Mouse (Mus musculus): ENCODE data around the gene Tle4. TPM values are rescaled to one million over a fixed set of nuclear protein-coding genes. Genes with fewer than 3 reads are reported as not detected.

Tle4 gene
- polyA plus RNA-seq, 1 experiment from 2014 or later: 27.2 TPM

GRCm38 (mm10) chr19:14448586-14448985 is 149.3 kb downstream of the Tle4 start:
- H3K36me3 ChIP-seq: peaks cover 39% of the 10 kb centered on the region
- no peak overlapping the region for H3K27ac ChIP-seq
- ATAC-seq (ENCODE audit: insufficient number of reproducible peaks, insufficient read depth, low FRiP score, low TSS enrichment): no peak
- H3K9me3 ChIP-seq: no peaks in the 10 kb centered on the region
- no peak overlapping the region for H3K4me2 ChIP-seq (replicated peaks)
- H3K4me3 ChIP-seq: no peak overlapping the region
- no peak overlapping the region for H3K9ac ChIP-seq
- 88% methylated on average over 2 of the region's 2 CpGs for WGBS
- no peaks in the 10 kb centered on the region for H3K27me3 ChIP-seq
- H3K4me1 ChIP-seq: no peaks in the 10 kb centered on the region

- Histone ChIP-seq H3K4me2 (replicated peaks) (no peak overlapping the region), H3K9me3 (no peaks in the 10 kb centered on the region), H3K4me1 (no peaks in the 10 kb centered on the region), H3K36me3 (peaks cover 29% of the 10 kb centered on the region), H3K27me3 (no peaks in the 10 kb centered on the region), H3K9ac (no peak overlapping the region), H3K27ac (no peak overlapping the region), H3K4me3 (no peak overlapping the region)
- ATAC-seq (ENCODE audit: insufficient number of reproducible peaks, insufficient read depth, low FRiP score, low TSS enrichment): no peak
- 92% methylated on average over 1 of the region's 1 CpGs for WGBS
These were observed 150.4 kb downstream of the Tle4 start for GRCm38 (mm10) chr19:14447474-14447873.

GRCm38 (mm10) chr19:14441861-14442260 is 156.0 kb downstream of the Tle4 start:
- Histone ChIP-seq H3K4me1 (no peaks in the 10 kb centered on the region), H3K27me3 (no peaks in the 10 kb centered on the region), H3K27ac (no peak overlapping the region), H3K4me2 (replicated peaks) (no peak overlapping the region), H3K36me3 (peaks cover 4% of the 10 kb centered on the region; the same call in 1 of the 2 replicates), H3K9ac (no peak overlapping the region), H3K4me3 (no peak overlapping the region), H3K9me3 (no peaks in the 10 kb centered on the region)
- WGBS: 94% methylated on average over 5 of the region's 5 CpGs
- no peak for ATAC-seq (ENCODE audit: insufficient number of reproducible peaks, insufficient read depth, low FRiP score, low TSS enrichment)

DNA sequence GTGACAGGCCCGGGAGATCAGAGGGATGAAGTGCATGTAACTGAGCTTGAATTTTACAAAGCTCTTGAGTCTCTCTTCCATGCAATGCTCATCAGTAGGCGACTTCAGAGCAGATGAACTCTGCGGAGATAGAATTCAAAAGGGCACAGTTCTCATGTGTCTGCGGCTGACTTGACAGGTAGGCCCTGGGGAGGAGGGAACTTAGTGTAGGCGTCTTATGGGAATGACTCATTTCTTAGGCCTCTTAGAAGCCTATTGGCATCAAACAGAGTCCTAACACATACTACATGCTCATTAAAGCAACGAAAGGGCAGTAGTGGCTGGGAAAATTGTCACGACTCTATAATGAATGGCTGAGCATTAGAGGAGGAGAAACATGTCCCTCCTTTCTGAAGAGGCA is 160.6 kb downstream of the Tle4 start:
- Histone ChIP-seq H3K9ac (no peak overlapping the region), H3K4me2 (replicated peaks) (no peak overlapping the region), H3K4me1 (no peaks in the 10 kb centered on the region), H3K36me3 (no peaks in the 10 kb centered on the region), H3K4me3 (no peak overlapping the region), H3K27me3 (no peaks in the 10 kb centered on the region), H3K27ac (no peak overlapping the region), H3K9me3 (no peaks in the 10 kb centered on the region)
- WGBS: 79% methylated on average over 7 of the region's 7 CpGs
- no peak for ATAC-seq (ENCODE audit: insufficient number of reproducible peaks, insufficient read depth, low FRiP score, low TSS enrichment)

- Histone ChIP-seq H3K9ac (no peak overlapping the region), H3K4me2 (replicated peaks) (no peak overlapping the region), H3K36me3 (no peaks in the 10 kb centered on the region), H3K9me3 (no peaks in the 10 kb centered on the region), H3K4me3 (no peak overlapping the region), H3K27ac (no peak overlapping the region), H3K27me3 (no peaks in the 10 kb centered on the region), H3K4me1 (no peaks in the 10 kb centered on the region)
- ATAC-seq (ENCODE audit: insufficient number of reproducible peaks, insufficient read depth, low FRiP score, low TSS enrichment): no peak
- WGBS: 72% methylated on average over 2 of the region's 2 CpGs
These were observed 161.3 kb downstream of the Tle4 start for GRCm38 (mm10) chr19:14436567-14436966.

DNA sequence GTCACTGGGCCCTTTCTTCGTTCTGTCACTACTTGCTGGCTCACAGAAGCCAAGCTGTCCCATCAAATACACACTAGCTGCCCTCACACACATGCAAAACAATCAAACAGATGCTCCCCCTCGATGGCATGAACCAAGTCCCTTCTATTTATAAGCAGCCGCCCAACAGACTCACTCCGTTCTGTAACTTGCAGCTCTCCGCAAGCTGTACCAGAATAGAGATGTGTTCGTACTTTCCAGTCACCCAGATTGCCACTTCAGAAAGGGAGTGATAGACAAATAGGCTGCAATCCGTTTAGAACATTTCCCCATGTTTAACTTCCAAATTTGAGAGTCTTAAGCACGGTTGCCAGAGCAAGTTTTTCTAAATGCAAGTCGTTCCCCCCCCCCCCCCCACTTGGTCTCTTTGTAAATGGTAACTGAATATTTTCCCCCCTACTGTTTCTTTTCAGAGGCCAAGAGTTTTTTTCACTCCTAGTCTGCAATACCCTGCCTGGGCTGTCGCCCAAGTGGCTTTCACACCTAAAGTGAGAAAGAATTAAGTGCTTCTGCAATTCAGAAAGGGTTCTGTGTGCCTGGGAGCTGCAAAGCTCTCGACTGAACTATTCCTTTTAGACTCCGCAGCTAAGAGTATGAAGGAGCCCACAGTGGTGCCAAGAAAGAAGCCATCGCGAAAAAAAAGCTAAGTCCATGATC is 162.0 kb downstream of the Tle4 start:
- Histone ChIP-seq H3K4me2 (replicated peaks) (no peak overlapping the region), H3K4me1 (no peaks in the 10 kb centered on the region), H3K9me3 (no peaks in the 10 kb centered on the region), H3K36me3 (no peaks in the 10 kb centered on the region), H3K27me3 (no peaks in the 10 kb centered on the region), H3K4me3 (no peak overlapping the region), H3K27ac (no peak overlapping the region), H3K9ac (no peak overlapping the region)
- no peak for ATAC-seq (ENCODE audit: insufficient number of reproducible peaks, insufficient read depth, low FRiP score, low TSS enrichment)
- 50% methylated on average over 14 of the region's 14 CpGs for WGBS

DNA sequence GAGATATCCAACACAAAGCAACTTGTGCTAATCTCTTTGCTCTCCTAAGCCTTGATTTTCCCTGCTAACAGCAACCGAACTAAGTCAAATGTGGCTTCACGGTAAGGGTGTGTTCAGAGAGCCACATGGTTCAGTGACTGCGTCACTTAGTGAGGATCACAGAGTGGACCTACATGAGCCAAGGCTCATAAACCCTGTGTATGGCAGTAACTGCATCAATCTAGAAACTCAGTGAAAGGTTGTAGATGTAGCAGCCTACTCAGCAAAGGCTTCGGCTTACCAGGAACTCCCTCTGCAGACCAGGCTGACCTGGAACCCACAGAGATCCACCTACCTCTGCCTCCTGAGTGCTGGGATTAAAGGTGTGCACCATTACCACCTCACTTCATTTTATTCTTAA is 164.0 kb downstream of the Tle4 start:
- no peak overlapping the region for H3K4me2 ChIP-seq (replicated peaks)
- H3K4me3 ChIP-seq: no peak overlapping the region
- H3K4me1 ChIP-seq: no peaks in the 10 kb centered on the region
- ATAC-seq (ENCODE audit: insufficient number of reproducible peaks, insufficient read depth, low FRiP score, low TSS enrichment): no peak
- H3K36me3 ChIP-seq: no peaks in the 10 kb centered on the region
- no peak overlapping the region for H3K9ac ChIP-seq
- H3K27ac ChIP-seq: no peak overlapping the region
- no peaks in the 10 kb centered on the region for H3K9me3 ChIP-seq
- H3K27me3 ChIP-seq: no peaks in the 10 kb centered on the region
- WGBS: 93% methylated on average over 4 of the region's 4 CpGs

- Histone ChIP-seq H3K4me1 (no peaks in the 10 kb centered on the region), H3K27me3 (no peaks in the 10 kb centered on the region), H3K36me3 (no peaks in the 10 kb centered on the region), H3K9me3 (no peaks in the 10 kb centered on the region), H3K27ac (no peak overlapping the region), H3K9ac (no peak overlapping the region), H3K4me3 (no peak overlapping the region), H3K4me2 (replicated peaks) (no peak overlapping the region)
- 91% methylated on average over 7 of the region's 7 CpGs for WGBS
- ATAC-seq (ENCODE audit: insufficient number of reproducible peaks, insufficient read depth, low FRiP score, low TSS enrichment): no peak
These were observed 165.4 kb downstream of the Tle4 start for GRCm38 (mm10) chr19:14432436-14432835.

DNA sequence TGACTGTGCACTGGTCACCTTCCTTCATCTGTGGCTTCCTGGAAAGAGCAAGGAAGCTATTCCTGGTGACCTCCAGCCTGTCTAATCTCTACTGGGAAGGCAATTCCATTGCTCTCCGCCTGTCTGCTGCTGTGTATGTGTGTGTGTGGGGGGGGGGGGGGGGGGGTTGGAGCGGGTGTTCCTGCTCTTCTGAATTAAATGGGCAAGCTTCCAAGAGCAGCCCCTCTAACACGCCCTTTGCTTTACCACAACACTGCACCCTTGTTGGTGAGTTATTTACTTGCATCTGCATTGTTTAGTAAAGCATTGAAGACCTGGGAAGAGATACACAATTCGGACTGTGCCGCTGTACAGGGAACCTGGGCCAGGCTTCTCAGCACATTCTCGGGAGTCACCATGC is 170.9 kb downstream of the Tle4 start:
- Histone ChIP-seq H3K27ac (no peak overlapping the region), H3K4me1 (no peaks in the 10 kb centered on the region), H3K9me3 (no peaks in the 10 kb centered on the region), H3K9ac (no peak overlapping the region), H3K27me3 (no peaks in the 10 kb centered on the region), H3K4me3 (no peak overlapping the region), H3K4me2 (replicated peaks) (no peak overlapping the region), H3K36me3 (no peaks in the 10 kb centered on the region)
- ATAC-seq (ENCODE audit: insufficient number of reproducible peaks, insufficient read depth, low FRiP score, low TSS enrichment): no peak
- 70% methylated on average over 5 of the region's 6 CpGs for WGBS

DNA sequence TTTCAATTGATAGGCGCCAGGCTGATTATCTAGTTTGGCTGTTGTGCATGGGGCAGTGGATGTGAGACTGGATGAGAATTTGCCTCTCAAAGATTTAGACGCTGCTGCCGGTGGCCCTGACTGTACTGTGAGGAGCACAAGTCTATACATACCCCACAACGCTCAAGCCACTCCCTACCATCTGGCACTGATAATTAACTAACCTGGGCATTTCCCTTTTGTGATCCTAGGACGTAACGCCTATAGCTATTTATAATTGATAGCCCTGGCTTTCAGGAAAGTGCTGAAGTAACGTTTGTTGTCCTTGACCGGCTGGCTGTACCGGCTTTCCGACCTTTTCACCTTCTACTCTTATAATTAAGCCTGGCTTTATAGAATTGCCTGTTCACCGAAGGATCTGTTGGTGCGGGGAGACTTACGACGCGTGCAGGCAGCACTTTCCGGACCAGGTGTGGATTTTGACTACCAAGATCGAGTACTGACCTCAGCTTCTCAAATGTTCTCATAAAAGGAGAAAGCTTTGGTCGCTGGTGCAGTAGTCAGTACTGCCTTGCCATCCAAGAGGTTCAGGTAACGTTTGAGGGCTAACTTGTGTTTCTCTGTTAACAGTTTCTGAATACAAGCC is 171.5 kb downstream of the Tle4 start:
- ATAC-seq (ENCODE audit: insufficient number of reproducible peaks, insufficient read depth, low FRiP score, low TSS enrichment): no peak
- H3K4me1 ChIP-seq: no peaks in the 10 kb centered on the region
- no peak overlapping the region for H3K4me2 ChIP-seq (replicated peaks)
- 38% methylated on average over 19 of the region's 19 CpGs for WGBS
- H3K4me3 ChIP-seq: no peak overlapping the region
- H3K27ac ChIP-seq: no peak overlapping the region
- H3K27me3 ChIP-seq: no peaks in the 10 kb centered on the region
- H3K36me3 ChIP-seq: no peaks in the 10 kb centered on the region
- H3K9ac ChIP-seq: no peak overlapping the region
- no peaks in the 10 kb centered on the region for H3K9me3 ChIP-seq

DNA sequence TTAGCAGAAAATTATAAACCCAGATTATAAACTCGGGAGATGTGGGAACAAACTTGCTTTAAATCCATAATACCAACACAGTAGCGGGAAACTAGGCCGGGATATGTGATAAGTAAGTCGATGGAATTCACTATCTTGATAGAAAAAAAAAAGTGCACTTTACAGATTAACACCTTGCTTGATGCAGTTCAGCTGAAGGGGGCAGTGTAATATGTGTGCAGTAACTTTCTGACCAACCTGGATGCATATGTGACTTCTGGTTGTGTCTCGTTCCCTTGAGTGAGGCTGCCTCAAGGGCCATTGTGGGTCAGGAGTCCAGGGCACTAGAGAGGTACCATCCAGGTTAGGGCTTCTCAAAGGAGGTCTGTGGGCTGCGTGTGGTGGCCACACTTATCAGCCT is 172.7 kb downstream of the Tle4 start:
- no peaks in the 10 kb centered on the region for H3K4me1 ChIP-seq
- no peak for ATAC-seq (ENCODE audit: insufficient number of reproducible peaks, insufficient read depth, low FRiP score, low TSS enrichment)
- H3K9me3 ChIP-seq: no peaks in the 10 kb centered on the region
- no peaks in the 10 kb centered on the region for H3K36me3 ChIP-seq
- H3K27ac ChIP-seq: no peak overlapping the region
- no peak overlapping the region for H3K9ac ChIP-seq
- H3K4me3 ChIP-seq: no peak overlapping the region
- H3K27me3 ChIP-seq: no peaks in the 10 kb centered on the region
- H3K4me2 ChIP-seq (replicated peaks): no peak overlapping the region
- 82% methylated on average over 6 of the region's 6 CpGs for WGBS

DNA sequence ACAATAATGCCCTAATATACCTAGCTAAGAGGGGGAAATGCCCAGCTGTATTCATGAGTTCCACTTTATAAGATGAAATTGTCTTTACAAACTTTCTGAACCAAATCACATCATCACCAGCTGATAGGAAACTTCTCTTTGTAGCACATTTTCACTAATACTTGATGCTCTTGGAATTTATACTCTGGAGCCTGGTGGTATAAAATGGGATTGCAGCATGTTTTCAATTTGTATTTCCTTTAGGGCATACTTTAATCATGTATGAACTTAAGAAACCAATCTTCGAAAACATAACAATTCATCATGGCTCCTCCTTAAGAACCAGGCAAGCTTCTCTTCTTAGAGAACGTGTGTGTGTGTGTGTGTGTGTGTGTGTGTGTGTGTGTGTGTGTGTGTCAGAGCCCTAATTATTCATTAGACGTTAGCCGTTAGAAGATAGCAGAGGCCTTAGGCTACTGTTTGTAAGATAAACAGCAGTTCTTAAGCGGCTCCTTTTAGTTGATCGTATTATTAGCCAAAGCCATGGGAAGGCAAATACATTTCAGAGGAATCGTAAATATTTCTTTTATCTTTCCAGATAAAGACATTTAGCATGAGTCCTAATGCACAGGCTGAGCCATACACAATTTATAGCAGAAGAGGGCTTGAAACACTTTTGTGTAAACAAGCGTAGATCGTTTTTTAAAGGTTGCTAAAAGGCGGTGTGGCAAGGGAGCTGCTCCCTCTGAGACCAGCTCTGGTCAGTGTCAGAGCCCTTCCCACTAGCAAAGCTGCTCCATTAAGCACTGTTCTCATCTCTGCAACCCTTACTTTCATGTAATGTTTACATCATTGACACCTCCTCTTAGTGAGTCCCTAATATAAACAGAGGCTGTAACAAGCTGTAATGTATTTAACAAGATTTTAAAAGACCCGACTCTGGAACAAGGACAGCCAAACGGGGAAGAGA is 173.6 kb downstream of the Tle4 start:
- no peaks in the 10 kb centered on the region for H3K27me3 ChIP-seq
- H3K4me1 ChIP-seq: no peaks in the 10 kb centered on the region
- no peak overlapping the region for H3K4me3 ChIP-seq
- H3K36me3 ChIP-seq: no peaks in the 10 kb centered on the region
- H3K4me2 ChIP-seq (replicated peaks): no peak overlapping the region
- no peak for ATAC-seq (ENCODE audit: insufficient number of reproducible peaks, insufficient read depth, low FRiP score, low TSS enrichment)
- no peaks in the 10 kb centered on the region for H3K9me3 ChIP-seq
- H3K27ac ChIP-seq: no peak overlapping the region
- 57% methylated on average over 12 of the region's 12 CpGs for WGBS
- H3K9ac ChIP-seq: no peak overlapping the region
